Mouse (Mus musculus): ENCODE data around the gene Espn. TPM values are rescaled to one million over a fixed set of nuclear protein-coding genes. Genes with fewer than 3 reads are reported as not detected.

Gene Espn
- polyA plus RNA-seq, 1 experiment from 2014 or later: 1.1 TPM

DNA sequence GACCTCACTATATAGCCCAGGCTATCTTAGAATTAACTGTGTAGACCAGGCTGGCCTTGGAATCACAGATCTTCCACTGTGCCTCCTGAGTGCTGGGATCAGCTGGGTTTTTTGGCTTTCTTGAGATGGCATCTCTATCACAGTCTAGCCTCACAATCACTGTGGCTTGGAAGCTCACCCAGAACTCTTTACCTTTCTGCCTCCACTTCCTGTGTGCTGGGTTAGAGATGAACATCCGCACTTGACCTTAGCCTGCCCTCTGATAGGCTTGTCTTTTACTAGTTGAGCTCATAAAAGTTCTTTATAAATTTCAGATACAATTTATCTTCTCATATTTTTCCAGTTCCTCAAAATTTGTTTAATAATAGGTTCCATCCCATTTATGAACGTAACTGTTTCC is 36.5 kb upstream of the Espn start:
- Histone ChIP-seq H3K4me2 (no peak overlapping the region), H3K4me1 (peaks cover 82% of the 10 kb centered on the region), H3K4me3 (no peak overlapping the region), H3K27ac (replicated peaks) (no peak overlapping the region), H3K36me3 (0 out of 2 replicates have a peak, but pooled peaks cover 6% of the 10 kb centered on the region), H3K9me3 (no peaks in the 10 kb centered on the region), H3K9ac (no peak overlapping the region), H3K27me3 (replicated peaks) (no peaks in the 10 kb centered on the region)
- no peak for ATAC-seq (ENCODE audit: extremely low read depth, insufficient number of reproducible peaks, low FRiP score, low TSS enrichment)
- 89% methylated on average over 2 of the region's 2 CpGs for WGBS

- H3K4me1 ChIP-seq: peaks cover 69% of the 10 kb centered on the region
- H3K4me3 ChIP-seq: peak overlapping the region; percentile 49
- H3K4me2 ChIP-seq: peak overlapping the region; percentile 72
- no peaks in the 10 kb centered on the region for H3K27me3 ChIP-seq (replicated peaks)
- 0 out of 2 replicates have a peak, but pooled peaks cover 6% of the 10 kb centered on the region for H3K36me3 ChIP-seq
- H3K27ac ChIP-seq (replicated peaks): peak overlapping the region; percentile 98
- peak overlapping the region; percentile 25 for H3K9ac ChIP-seq
- no peak for ATAC-seq (ENCODE audit: extremely low read depth, insufficient number of reproducible peaks, low FRiP score, low TSS enrichment)
- H3K9me3 ChIP-seq: no peaks in the 10 kb centered on the region
- 74% methylated on average over 9 of the region's 9 CpGs for WGBS
Measured at GRCm38 (mm10) chr4:152187142-152187541, 35.0 kb upstream of the Espn start.

GRCm38 (mm10) chr4:152186205-152187082 is 34.3 kb upstream of the Espn start:
- Histone ChIP-seq H3K27me3 (replicated peaks) (no peaks in the 10 kb centered on the region), H3K36me3 (0 out of 2 replicates have a peak, but pooled peaks cover 6% of the 10 kb centered on the region), H3K9me3 (no peaks in the 10 kb centered on the region), H3K4me3 (peak overlapping the region; percentile 49), H3K27ac (replicated peaks) (peak overlapping the region; percentile 98), H3K9ac (peak overlapping the region; percentile 80), H3K4me2 (peak overlapping the region; percentile 72), H3K4me1 (peaks cover 67% of the 10 kb centered on the region)
- WGBS: 19% methylated on average over 14 of the region's 14 CpGs
- no peak for ATAC-seq (ENCODE audit: extremely low read depth, insufficient number of reproducible peaks, low FRiP score, low TSS enrichment)

DNA sequence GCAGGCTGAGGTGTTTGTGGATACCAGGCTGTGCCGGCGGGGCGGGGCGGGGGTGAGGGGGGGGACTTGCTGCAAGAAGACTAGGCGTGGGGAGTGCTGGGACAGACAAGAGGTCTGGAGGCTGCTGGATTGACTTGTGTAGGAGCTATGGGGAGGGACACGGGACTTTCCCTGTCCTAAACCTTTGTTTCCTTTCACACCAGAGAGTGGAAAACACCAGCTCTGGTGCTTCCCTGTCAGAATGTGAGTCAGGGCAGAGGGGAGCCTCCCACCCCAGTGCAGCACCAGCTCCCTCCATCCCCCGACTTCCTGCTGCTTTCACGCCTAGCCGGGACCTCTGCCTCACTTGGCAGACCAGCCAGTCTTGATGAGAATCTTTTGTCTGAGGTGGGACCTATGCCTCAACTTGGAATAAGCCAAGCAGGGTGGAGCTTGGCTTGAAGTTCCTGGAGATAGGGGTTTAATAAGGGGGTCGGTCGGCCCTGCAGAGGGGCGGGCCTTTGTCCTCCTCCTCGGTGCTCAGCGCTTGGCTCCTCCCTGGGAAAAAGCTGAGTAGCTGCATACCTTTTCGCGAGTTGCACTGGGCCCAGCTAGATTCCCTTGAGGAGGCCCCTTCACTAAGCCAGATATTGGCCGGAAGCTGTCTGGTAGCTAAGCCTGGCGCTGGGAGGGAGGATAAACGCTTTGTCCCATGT is 33.5 kb upstream of the Espn start:
- H3K4me1 ChIP-seq: peaks cover 60% of the 10 kb centered on the region
- H3K36me3 ChIP-seq: 0 out of 2 replicates have a peak, but pooled peaks cover 6% of the 10 kb centered on the region
- H3K4me2 ChIP-seq: peak overlapping the region; percentile 72
- H3K9me3 ChIP-seq: no peaks in the 10 kb centered on the region
- H3K27ac ChIP-seq (replicated peaks): peak overlapping the region; percentile 98
- H3K27me3 ChIP-seq (replicated peaks): no peaks in the 10 kb centered on the region; the same call in 1 of the 2 replicates
- H3K4me3 ChIP-seq: peak overlapping the region; percentile 49
- WGBS: 2% methylated on average over 19 of the region's 19 CpGs
- H3K9ac ChIP-seq: peak overlapping the region; percentile 80
- ATAC-seq (ENCODE audit: extremely low read depth, insufficient number of reproducible peaks, low FRiP score, low TSS enrichment): peak; percentile 69

- WGBS: 4% methylated on average over 3 of the region's 3 CpGs
- ATAC-seq (ENCODE audit: extremely low read depth, insufficient number of reproducible peaks, low FRiP score, low TSS enrichment): peak; percentile 30; the same call in 1 of the 2 replicates
- Histone ChIP-seq H3K9ac (peak overlapping the region; percentile 80), H3K27me3 (replicated peaks) (peaks cover 5% of the 10 kb centered on the region), H3K36me3 (0 out of 2 replicates have a peak, but pooled peaks cover 6% of the 10 kb centered on the region), H3K9me3 (no peaks in the 10 kb centered on the region), H3K27ac (replicated peaks) (peak overlapping the region; percentile 98), H3K4me1 (peaks cover 54% of the 10 kb centered on the region), H3K4me2 (peak overlapping the region; percentile 72), H3K4me3 (peak overlapping the region; percentile 49)
Measured at GRCm38 (mm10) chr4:152185137-152185509, 33.0 kb upstream of the Espn start.

DNA sequence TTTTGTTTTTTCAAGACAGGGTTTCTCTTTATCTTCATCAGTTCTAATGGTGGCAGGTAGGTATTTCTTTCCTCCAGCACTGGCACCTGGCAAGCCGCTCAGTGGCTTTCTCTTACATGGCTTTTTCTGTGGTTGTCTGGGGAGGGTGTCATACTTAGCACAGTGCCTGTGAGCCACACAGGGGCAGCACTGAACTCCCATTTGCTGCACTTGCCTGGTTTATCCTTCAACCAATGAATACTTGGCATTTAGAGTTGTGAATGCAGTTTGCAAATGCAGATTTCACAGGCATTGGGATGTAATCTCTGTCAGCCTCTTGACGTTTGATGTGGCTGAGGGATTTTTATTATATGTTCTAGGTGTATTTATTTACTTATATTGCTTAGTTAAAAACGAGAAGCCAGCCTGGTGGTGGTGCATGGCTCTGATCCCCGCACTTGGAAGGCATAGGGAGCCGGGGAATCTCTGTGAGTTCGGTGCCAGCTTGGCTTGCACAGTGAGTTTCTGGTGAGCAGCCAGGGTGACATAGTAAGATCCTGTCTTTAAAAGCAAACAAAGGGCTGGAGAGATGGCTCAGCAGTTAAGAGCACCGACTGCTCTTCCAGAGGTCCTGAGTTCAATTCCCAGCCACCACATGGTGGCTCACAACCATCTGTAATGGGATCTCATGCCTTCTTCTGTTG is 32.3 kb upstream of the Espn start:
- Histone ChIP-seq H3K27me3 (replicated peaks) (peaks cover 10% of the 10 kb centered on the region), H3K36me3 (0 out of 2 replicates have a peak, but pooled peaks cover 6% of the 10 kb centered on the region), H3K9ac (peak overlapping the region; percentile 80; the same call in 1 of the 2 replicates), H3K4me1 (peaks cover 48% of the 10 kb centered on the region), H3K4me2 (peak overlapping the region; percentile 72; the same call in 1 of the 2 replicates), H3K4me3 (no peak overlapping the region), H3K9me3 (no peaks in the 10 kb centered on the region), H3K27ac (replicated peaks) (peak overlapping the region; percentile 98)
- no peak for ATAC-seq (ENCODE audit: extremely low read depth, insufficient number of reproducible peaks, low FRiP score, low TSS enrichment)
- WGBS: 59% methylated on average over 7 of the region's 7 CpGs

- no peak overlapping the region for H3K4me3 ChIP-seq
- WGBS: 78% methylated on average over 10 of the region's 10 CpGs
- H3K27ac ChIP-seq (replicated peaks): no peak overlapping the region
- no peaks in the 10 kb centered on the region for H3K9me3 ChIP-seq
- no peak overlapping the region for H3K9ac ChIP-seq
- H3K4me1 ChIP-seq: peaks cover 43% of the 10 kb centered on the region
- no peak overlapping the region for H3K4me2 ChIP-seq
- no peak for ATAC-seq (ENCODE audit: extremely low read depth, insufficient number of reproducible peaks, low FRiP score, low TSS enrichment)
- no peaks in the 10 kb centered on the region for H3K36me3 ChIP-seq
- peaks cover 20% of the 10 kb centered on the region for H3K27me3 ChIP-seq (replicated peaks)
Measured at GRCm38 (mm10) chr4:152182205-152182604, 30.0 kb upstream of the Espn start.

DNA sequence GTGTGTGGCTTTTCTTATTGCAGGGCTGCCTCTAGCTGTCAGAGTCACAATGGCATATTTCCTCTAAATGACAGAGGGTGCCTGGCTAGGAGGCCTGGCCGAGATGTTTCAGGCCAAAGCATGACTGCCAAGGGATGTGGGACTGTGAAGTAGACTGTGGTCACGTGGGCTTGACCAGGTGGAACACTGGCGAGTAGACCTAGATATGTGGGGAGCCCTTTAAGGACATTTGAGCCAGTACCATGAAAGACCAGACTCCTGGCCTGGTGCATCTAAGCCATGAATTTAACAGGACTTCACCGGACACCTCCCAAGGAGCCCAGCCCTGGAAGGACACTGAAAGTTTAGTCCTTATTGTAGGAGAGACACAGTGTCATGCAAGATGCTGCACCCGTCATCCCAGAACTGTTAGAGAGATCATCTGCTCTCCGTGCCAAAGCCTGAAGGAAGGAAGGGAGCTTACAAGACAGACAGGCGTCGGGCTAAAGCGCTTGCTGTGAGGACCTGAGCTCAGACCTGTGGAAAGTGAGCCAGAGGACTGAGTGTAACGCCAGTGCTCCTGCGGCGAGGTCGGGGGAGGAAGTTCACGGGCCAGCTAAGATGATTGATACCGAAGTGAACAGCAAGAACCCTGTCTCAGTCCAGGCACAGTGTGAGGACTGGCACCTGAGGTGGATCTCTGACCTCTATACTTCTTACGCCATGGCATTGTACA is 27.9 kb upstream of the Espn start:
- H3K9me3 ChIP-seq: no peaks in the 10 kb centered on the region
- H3K4me2 ChIP-seq: no peak overlapping the region
- peaks cover 24% of the 10 kb centered on the region for H3K27me3 ChIP-seq (replicated peaks)
- no peak overlapping the region for H3K4me3 ChIP-seq
- no peaks in the 10 kb centered on the region for H3K36me3 ChIP-seq
- ATAC-seq (ENCODE audit: extremely low read depth, insufficient number of reproducible peaks, low FRiP score, low TSS enrichment): no peak
- no peak overlapping the region for H3K9ac ChIP-seq
- H3K4me1 ChIP-seq: peaks cover 35% of the 10 kb centered on the region
- H3K27ac ChIP-seq (replicated peaks): no peak overlapping the region
- 77% methylated on average over 16 of the region's 16 CpGs for WGBS

- Histone ChIP-seq H3K36me3 (no peaks in the 10 kb centered on the region), H3K4me2 (peak overlapping the region; percentile 98), H3K27me3 (replicated peaks) (peaks cover 33% of the 10 kb centered on the region), H3K9me3 (no peaks in the 10 kb centered on the region), H3K27ac (replicated peaks) (no peak overlapping the region), H3K4me3 (peak overlapping the region; percentile 68), H3K9ac (peak overlapping the region; percentile 81), H3K4me1 (peaks cover 27% of the 10 kb centered on the region)
- 33% methylated on average over 16 of the region's 16 CpGs for WGBS
- ATAC-seq (ENCODE audit: extremely low read depth, insufficient number of reproducible peaks, low FRiP score, low TSS enrichment): no peak
Measured at GRCm38 (mm10) chr4:152178916-152179705, 26.9 kb upstream of the Espn start.

DNA sequence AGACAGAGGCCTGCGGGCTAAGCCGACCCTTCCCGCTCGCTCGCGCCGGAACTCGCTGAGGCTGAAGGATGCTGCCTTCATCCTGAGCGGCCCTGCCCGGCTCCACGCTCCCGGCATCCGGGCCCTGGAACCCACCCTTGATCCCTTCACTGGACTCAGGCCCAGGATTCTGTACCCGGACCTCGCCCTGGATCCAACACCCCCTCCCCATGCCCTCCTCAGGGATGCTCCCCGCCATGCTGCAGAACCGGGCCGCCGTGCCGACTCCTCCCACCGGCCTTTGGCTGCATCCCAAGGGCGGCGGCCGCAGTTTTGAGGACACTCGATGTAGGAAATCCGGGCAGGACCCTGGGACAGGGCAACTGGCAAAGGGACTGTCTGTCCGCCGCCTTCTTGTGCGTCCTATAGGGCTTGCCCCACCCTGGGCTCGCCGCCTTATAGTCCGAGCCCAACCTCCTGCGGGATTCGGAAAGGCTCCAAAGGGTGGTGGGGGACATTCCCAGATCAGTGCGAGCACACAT is 26.2 kb upstream of the Espn start:
- 0 out of 2 replicates have a peak overlapping the region, but pooled peaks have one; percentile 12 for H3K27ac ChIP-seq (replicated peaks)
- under 1% methylated on average over 35 of the region's 35 CpGs for WGBS

More for the DNA sequence above, 26.2 kb upstream of the Espn start:
- H3K36me3 ChIP-seq: no peaks in the 10 kb centered on the region
- H3K9ac ChIP-seq: peak overlapping the region; percentile 81
- peak overlapping the region; percentile 98 for H3K4me2 ChIP-seq
- ATAC-seq (ENCODE audit: extremely low read depth, insufficient number of reproducible peaks, low FRiP score, low TSS enrichment): peak; percentile 15; the same call in 1 of the 2 replicates
- H3K27me3 ChIP-seq (replicated peaks): peaks cover 38% of the 10 kb centered on the region
- H3K4me3 ChIP-seq: peak overlapping the region; percentile 68
- H3K4me1 ChIP-seq: peaks cover 27% of the 10 kb centered on the region
- H3K9me3 ChIP-seq: no peaks in the 10 kb centered on the region
